Mouse (Mus musculus): ENCODE data around the gene Ino80d. TPM values are rescaled to one million over a fixed set of nuclear protein-coding genes. Genes with fewer than 3 reads are reported as not detected.

The Ino80d gene
- polyA plus RNA-seq, 1 experiment from 2014 or later, result 11.0 TPM

DNA sequence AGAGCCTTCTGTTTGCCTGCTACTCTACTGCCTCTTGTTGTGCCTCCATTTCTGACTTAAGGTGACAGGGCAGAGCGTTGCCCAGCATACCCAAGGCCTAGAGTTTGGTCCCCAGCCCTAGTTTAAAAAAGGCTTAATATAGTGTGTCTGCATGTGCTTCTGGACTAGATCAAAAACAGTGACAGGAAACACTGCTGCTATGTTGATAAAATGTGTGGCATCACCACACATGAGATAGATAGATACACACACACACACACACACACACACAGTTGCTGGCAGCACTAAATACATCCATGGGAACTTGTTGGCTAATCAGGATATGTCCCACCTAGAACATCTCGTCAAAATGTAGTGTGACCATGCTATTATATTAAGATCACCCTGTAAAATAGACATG lies 5.9 kb upstream of the Ino80d start:
- ATAC-seq (ENCODE audit: low FRiP score), result no peak
- Histone ChIP-seq H3K4me2 (no peak overlapping the region), H3K27ac (no peak overlapping the region), H3K9ac (no peak overlapping the region), H3K36me3 (replicated peaks) (peaks cover 56% of the 10 kb centered on the region), H3K4me3 (replicated peaks) (no peak overlapping the region), H3K4me1 (peaks cover 14% of the 10 kb centered on the region), H3K27me3 (no peaks in the 10 kb centered on the region), H3K9me3 (no peaks in the 10 kb centered on the region)
- 92% methylated on average over 2 of the region's 2 CpGs for WGBS

DNA sequence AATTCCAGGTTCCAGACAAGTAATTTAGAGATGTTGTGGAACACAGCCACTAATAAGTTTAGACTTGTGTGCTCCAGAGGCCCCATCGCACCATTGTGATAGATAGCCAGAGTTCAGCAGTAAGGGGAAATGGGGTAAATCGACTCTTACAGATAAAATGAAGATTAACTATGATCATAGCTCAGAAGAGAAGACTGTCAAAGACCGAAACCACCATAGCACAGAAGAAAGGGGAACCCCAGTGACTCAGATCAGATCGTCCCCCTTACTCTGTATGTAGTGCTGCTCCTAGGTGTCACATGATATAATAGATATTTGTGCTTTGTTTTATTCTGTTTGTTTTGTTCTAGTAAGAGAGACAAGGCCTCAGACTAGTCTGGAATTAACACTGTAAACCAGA lies 5.2 kb upstream of the Ino80d start:
- peaks cover 54% of the 10 kb centered on the region for H3K36me3 ChIP-seq (replicated peaks)

DNA sequence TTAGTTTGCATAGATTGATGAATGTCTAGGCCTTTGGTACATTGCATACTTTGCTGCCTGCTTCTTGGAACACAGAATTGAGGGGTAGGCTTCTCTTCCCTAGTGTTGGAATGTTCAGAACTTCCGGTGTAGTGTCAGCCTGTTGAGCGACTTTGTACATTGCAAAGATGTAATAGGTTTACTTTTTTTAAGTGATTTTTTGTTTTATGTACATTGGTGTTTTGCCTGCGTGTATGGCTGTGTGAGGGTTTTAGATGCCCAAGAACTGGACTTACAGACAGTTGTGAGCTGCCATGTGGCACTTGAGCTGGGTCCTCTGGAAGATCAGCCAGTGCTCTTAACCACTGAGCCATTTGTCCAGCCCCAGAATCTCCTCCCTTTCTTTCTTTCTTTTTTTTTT lies 1.1 kb upstream of the Ino80d start:
- H3K27ac ChIP-seq, result 0 out of 2 replicates have a peak overlapping the region, but pooled peaks have one; percentile 26

More for the DNA sequence above, 5.2 kb upstream of the Ino80d start:
- H3K4me3 ChIP-seq (replicated peaks), result no peak overlapping the region
- H3K4me2 ChIP-seq, result no peak overlapping the region
- H3K4me1 ChIP-seq, result peaks cover 18% of the 10 kb centered on the region
- no peaks in the 10 kb centered on the region for H3K27me3 ChIP-seq
- H3K27ac ChIP-seq, result no peak overlapping the region
- WGBS, result 93% methylated on average over 4 of the region's 4 CpGs
- no peaks in the 10 kb centered on the region for H3K9me3 ChIP-seq
- no peak overlapping the region for H3K9ac ChIP-seq
- no peak for ATAC-seq (ENCODE audit: low FRiP score)

DNA sequence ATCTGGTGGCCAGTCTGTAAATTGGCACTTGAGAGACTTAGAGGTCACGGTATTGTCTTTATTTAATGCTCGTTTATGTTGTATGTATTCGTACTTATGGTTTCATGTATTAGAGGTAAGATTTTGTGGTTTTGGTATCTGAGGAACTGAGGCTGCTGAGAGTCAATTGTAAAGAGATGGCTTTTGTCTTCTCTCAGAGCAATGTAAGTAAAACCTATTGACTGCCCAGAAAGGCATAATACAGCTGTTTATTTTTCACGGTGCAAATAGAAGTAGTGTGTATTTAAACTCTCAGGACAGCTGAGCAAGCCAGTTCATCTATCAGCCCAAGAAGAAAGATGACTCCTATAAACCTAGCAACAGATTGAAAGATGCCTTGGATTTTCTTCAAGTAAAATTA lies 629 bp upstream of the Ino80d start:
- H3K4me1 ChIP-seq, result peaks cover 36% of the 10 kb centered on the region
- H3K36me3 ChIP-seq (replicated peaks), result peaks cover 18% of the 10 kb centered on the region
- no peak for ATAC-seq (ENCODE audit: low FRiP score)
- H3K4me2 ChIP-seq, result peak overlapping the region; percentile 88
- H3K9me3 ChIP-seq, result no peaks in the 10 kb centered on the region
- H3K9ac ChIP-seq, result peak overlapping the region; percentile 100
- WGBS, result 16% methylated on average over 4 of the region's 4 CpGs
- H3K4me3 ChIP-seq (replicated peaks), result peak overlapping the region; percentile 99
- peak overlapping the region; percentile 98 for H3K27ac ChIP-seq
- no peaks in the 10 kb centered on the region for H3K27me3 ChIP-seq

More for the DNA sequence above, 1.1 kb upstream of the Ino80d start:
- 69% methylated on average over 3 of the region's 3 CpGs for WGBS
- Histone ChIP-seq H3K4me1 (peaks cover 31% of the 10 kb centered on the region), H3K9me3 (no peaks in the 10 kb centered on the region), H3K4me3 (replicated peaks) (peak overlapping the region; percentile 99), H3K4me2 (peak overlapping the region; percentile 88), H3K27me3 (no peaks in the 10 kb centered on the region), H3K36me3 (replicated peaks) (peaks cover 23% of the 10 kb centered on the region), H3K9ac (peak overlapping the region; percentile 100)
- no peak for ATAC-seq (ENCODE audit: low FRiP score)

DNA sequence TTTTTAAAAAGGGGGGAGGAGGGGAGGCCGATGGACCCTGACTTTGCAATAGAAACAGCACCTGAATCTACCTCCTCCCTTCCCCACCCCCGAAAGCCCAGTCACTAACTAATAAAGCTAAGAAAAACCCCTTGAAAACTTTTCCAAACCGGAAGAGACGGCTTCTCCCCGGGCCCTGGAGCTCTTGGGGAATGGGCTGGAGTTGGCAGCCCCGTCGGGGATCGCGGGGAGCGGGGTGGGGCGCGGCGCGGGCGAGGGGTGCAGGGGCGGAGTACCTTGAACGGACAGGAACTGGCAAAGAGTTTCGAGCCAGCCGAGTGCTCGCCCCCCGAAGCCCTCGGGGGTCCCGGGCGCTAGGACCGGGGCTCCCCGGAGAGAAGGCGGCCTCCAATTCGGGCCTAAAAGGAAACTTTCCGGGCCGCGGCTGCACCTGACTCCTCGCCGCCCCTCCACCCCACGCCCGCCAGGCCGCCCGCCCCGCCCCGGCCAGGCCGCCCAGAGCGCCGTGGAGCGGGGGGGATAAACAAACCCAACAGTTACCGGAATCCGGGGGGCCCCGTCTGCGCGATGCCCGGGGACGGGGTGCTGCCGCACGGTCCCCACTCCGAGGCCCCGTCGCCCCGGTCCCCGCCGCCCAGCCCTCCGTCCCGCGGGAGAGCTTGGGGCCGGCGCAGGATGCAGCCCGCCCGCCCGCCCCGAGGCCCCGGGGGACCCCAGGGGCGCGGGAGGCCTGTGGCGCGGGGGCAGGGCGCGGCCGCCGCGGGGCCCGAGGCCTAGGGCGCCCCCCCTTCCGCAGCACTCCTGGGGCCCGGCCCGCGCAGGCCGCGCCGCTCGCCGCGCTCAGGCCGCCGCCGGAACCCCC lies 962 bp downstream of the Ino80d start:
- H3K9me3 ChIP-seq, result no peaks in the 10 kb centered on the region
- peaks cover 43% of the 10 kb centered on the region for H3K4me1 ChIP-seq
- WGBS, result under 1% methylated on average over 59 of the region's 92 CpGs
- H3K27me3 ChIP-seq, result no peaks in the 10 kb centered on the region
- peak overlapping the region; percentile 100 for H3K9ac ChIP-seq
- H3K36me3 ChIP-seq (replicated peaks), result peaks cover 8% of the 10 kb centered on the region
- peak overlapping the region; percentile 99 for H3K4me3 ChIP-seq (replicated peaks)
- H3K4me2 ChIP-seq, result peak overlapping the region; percentile 88
- peak; percentile 51 for ATAC-seq (ENCODE audit: low FRiP score)
- H3K27ac ChIP-seq, result peak overlapping the region; percentile 98

DNA sequence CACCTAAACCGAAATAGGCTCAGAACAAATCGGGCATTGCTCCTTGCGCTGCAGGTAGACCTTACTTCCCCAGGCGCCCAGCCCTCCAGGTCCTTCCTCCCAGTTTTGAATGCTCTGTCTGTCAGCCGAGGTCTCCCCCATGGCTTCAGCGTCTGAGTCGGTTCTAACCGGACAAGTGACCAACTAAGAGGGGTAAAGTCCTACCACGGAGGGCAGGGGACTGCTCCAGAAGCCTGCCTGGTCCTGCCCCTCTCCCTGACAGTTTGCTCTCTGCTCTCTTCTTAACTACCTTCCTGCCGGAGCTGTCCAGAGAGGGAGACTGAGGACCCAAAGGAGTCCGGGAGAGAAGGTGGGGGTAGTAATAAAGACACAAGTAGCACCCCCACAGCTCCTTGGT lies 1.6 kb downstream of the Ino80d start:
- Histone ChIP-seq H3K36me3 (replicated peaks) (0 out of 2 replicates have a peak, but pooled peaks cover 3% of the 10 kb centered on the region), H3K9ac (peak overlapping the region; percentile 100), H3K9me3 (no peaks in the 10 kb centered on the region), H3K4me3 (replicated peaks) (peak overlapping the region; percentile 99), H3K4me2 (peak overlapping the region; percentile 88), H3K27me3 (no peaks in the 10 kb centered on the region), H3K27ac (peak overlapping the region; percentile 98), H3K4me1 (peaks cover 43% of the 10 kb centered on the region)
- 0 out of 2 replicates have a peak, but pooled peaks have one; percentile 2 for ATAC-seq (ENCODE audit: low FRiP score)
- WGBS, result 3% methylated on average over 11 of the region's 11 CpGs

DNA sequence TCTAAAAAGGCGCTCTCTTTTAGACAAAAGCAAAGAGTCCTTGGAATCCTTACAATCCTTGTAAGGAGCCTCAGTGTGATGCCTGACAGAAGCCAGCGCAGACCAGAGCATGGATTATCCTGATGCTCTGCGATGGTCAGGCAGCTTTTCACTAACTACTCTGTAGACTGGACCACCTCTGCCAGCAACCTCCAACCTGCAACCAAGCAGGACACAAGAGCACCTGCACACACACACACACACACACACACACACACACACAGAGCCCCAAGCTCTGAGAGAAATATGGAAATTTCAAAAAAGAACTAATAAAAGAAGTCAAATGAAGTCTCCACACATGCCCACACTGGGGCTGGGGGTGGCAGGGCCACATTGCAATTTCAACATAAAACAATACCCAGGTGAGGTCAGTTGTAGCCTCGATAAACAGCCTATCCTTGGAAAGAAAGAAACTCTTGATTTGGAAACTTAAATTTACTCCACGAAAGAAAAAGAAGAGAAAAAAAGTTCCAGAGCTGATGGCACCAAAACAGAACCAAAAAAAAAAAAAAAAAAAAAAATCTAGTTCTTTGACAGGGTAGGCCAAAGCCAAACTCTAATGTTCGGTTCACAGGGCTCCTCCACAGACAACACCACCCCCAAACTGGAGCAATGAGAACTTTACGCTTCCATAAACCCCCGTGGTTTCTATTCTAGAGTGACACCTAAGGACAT lies 2.2 kb downstream of the Ino80d start:
- Histone ChIP-seq H3K4me2 (peak overlapping the region; percentile 88), H3K9ac (peak overlapping the region; percentile 100), H3K4me1 (peaks cover 43% of the 10 kb centered on the region), H3K36me3 (replicated peaks) (0 out of 2 replicates have a peak, but pooled peaks cover 3% of the 10 kb centered on the region), H3K27me3 (no peaks in the 10 kb centered on the region), H3K9me3 (no peaks in the 10 kb centered on the region), H3K4me3 (replicated peaks) (peak overlapping the region; percentile 99), H3K27ac (no peak overlapping the region)
- no peak for ATAC-seq (ENCODE audit: low FRiP score)
- 44% methylated on average over 8 of the region's 8 CpGs for WGBS

DNA sequence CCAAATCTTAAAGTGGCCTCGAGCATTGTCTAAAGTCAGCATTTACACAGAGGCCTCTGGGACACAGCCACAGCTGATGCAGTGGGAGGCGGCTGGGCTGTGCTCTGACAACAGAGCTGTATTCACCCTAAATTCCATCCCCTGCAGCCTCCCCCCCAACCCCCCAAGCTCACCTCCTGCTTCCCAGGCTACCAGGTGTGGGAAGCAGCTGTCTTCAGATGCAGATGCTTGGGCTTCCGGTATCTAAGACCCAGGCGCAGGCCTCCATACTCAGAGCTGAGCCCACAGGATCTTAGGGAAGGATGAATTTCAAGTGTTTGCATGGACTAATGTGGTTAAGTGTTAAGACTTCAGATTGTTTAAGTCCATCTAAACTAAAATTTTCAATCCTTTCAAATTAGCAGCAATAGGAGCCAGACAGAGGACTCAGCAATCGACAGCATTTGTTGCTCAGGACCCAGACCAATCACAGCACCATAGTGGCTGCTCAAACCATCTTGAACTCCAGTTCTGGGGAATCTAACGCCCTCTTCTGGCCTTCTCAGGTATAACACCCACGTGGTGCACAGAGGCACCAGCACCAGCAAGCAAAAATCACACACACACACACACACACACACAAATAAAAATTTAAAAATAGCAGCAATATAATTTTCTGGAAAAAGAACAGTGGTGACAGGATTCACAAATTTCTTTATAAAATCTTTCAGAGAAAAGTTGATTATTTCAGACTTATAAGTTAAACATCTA lies 3.8 kb downstream of the Ino80d start:
- H3K4me1 ChIP-seq, result peaks cover 32% of the 10 kb centered on the region
- H3K27me3 ChIP-seq, result no peaks in the 10 kb centered on the region
- no peak for ATAC-seq (ENCODE audit: low FRiP score)
- WGBS, result 57% methylated on average over 7 of the region's 7 CpGs
- 0 out of 2 replicates have a peak, but pooled peaks cover 9% of the 10 kb centered on the region for H3K36me3 ChIP-seq (replicated peaks)
- H3K4me3 ChIP-seq (replicated peaks), result no peak overlapping the region
- no peak overlapping the region for H3K4me2 ChIP-seq
- H3K27ac ChIP-seq, result 0 out of 2 replicates have a peak overlapping the region, but pooled peaks have one; percentile 9
- no peaks in the 10 kb centered on the region for H3K9me3 ChIP-seq
- H3K9ac ChIP-seq, result no peak overlapping the region

DNA sequence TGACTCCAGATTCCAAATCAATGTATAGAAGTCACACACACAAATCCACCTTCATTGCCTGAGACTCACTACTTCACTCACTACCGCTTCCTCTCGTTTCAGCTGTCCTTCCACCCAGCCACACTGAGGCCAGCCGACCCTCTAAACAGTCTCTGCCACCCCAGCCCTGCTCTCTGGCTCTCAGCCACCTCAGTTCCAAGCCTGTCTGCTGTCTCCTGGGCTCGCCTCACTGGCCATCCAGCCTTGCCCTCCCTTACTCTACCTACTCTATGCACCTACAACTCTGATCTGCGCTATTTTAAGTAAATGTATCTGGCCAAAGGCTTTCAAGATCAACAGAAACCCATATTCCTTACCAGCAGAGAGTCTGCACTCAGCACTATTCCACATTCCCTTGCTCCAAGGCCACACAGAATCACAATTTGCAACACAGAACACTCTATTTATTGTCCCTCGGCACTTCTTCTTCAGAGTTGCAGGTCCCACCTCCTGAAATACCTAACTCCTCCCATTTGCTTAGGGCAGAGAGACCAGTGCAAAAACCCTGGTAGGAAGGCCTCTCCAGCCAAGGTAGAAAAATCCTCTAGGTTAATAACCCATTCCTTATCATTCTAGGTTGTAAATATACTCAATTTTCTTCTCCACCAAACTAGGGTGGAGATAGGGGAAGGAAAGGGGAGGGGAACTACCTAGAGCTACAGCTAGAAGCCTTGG lies 6.7 kb downstream of the Ino80d start:
- Histone ChIP-seq H3K4me1 (peaks cover 23% of the 10 kb centered on the region), H3K27ac (no peak overlapping the region), H3K9ac (no peak overlapping the region), H3K9me3 (no peaks in the 10 kb centered on the region), H3K4me3 (replicated peaks) (no peak overlapping the region), H3K36me3 (replicated peaks) (peaks cover 24% of the 10 kb centered on the region), H3K27me3 (no peaks in the 10 kb centered on the region), H3K4me2 (no peak overlapping the region)
- ATAC-seq (ENCODE audit: low FRiP score), result no peak
- 90% methylated on average over 6 of the region's 6 CpGs for WGBS

DNA sequence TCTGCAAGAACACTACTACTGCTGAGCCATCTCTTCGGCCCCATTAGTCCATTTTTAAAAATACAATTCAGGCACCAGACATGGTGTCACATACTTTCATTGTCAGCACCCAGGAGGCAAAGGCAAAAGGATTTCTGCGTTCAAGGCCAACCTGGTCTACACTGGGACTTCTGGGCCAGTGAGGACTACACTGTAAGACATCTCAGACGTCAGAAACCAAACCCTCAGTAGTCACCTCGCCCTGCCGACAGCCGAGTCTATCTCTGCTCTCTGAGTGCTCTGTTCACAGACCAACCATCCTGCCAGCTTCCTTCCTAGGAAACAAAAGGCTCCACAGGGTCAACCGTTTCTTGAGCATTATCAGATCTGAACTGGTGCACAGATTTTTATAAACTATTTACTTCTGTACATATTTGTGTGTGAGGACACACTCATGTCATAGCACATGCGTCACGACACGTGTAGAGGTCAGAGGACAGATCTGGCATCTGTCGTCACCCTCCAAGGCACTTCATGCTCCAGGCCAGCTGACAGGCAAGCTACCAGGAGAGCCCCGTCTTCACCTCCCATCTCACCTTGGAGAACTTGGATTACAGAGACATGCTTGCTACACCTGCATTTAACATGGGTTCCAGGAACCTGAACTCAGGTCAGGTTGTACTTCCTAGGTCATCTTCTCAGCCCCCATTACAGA lies 11.6 kb downstream of the Ino80d start:
- ATAC-seq (ENCODE audit: low FRiP score), result no peak
- Histone ChIP-seq H3K27me3 (no peaks in the 10 kb centered on the region), H3K4me1 (no peaks in the 10 kb centered on the region), H3K36me3 (replicated peaks) (peaks cover 57% of the 10 kb centered on the region), H3K9me3 (no peaks in the 10 kb centered on the region), H3K4me2 (no peak overlapping the region), H3K4me3 (replicated peaks) (no peak overlapping the region), H3K27ac (no peak overlapping the region), H3K9ac (no peak overlapping the region)
- WGBS, result 94% methylated on average over 12 of the region's 12 CpGs

DNA sequence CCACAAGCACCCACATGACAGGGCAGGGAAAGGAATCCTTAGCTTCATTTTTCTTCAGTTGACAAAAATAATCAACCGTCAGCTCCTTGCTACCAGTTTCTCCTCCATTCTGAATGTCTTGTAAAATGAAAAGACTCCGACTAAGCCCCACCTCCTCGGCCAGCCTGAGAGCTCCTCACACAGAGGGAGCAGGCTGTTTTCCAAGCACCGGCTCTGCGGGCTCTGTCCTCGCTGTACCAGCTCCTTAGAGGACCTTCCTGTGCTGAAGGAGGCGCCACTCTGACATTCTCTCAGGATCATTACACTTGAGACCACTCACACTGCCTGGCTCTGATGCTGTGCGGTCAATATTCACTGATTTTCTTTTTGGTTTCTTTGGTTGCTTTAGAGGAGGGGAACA lies 14.3 kb downstream of the Ino80d start:
- WGBS, result 89% methylated on average over 8 of the region's 8 CpGs
- no peak for ATAC-seq (ENCODE audit: low FRiP score)
- Histone ChIP-seq H3K27ac (no peak overlapping the region), H3K4me3 (replicated peaks) (no peak overlapping the region), H3K4me1 (no peaks in the 10 kb centered on the region), H3K27me3 (no peaks in the 10 kb centered on the region), H3K4me2 (no peak overlapping the region), H3K9ac (no peak overlapping the region), H3K9me3 (no peaks in the 10 kb centered on the region), H3K36me3 (replicated peaks) (peaks cover 62% of the 10 kb centered on the region)
